Mouse (Mus musculus) neural tube, embryonic 14.5 days (tissue): Measurements from ENCODE around the gene Tmem39a. TPM values are rescaled to one million over a fixed set of nuclear protein-coding genes. Genes with fewer than 3 reads are reported as not detected.

Experiments used
- ATAC-seq: fragments of 200-750 bp; cut with Nextera tagmentation; 2 replicates; pipeline ENCODE4 v1.8.0; 2017; ENCODE audit warnings: low read depth, mild to moderate bottlenecking, moderate TSS enrichment, moderate library complexity
- H3K27ac ChIP-seq: fragments of 300-500 bp; sonication (generic); 2 replicates; pipeline ENCODE4 v1.5.1; 2014; ENCODE audit warnings: low read depth, mild to moderate bottlenecking, control low read depth, low read length, moderate library complexity, mixed read lengths
- H3K27me3 ChIP-seq: fragments of 300-500 bp; sonication (generic); 2 replicates; pipeline ENCODE4 v1.6.1; 2014; ENCODE audit warnings: low read length; ENCODE audit not compliant: control insufficient read depth, insufficient read depth
- H3K36me3 ChIP-seq: fragments of 300-500 bp; sonication (generic); 2 replicates; pipeline ENCODE4 v1.6.1; 2014; ENCODE audit warnings: low read length, mixed read lengths; ENCODE audit not compliant: control insufficient read depth, insufficient read depth
- H3K4me1 ChIP-seq: fragments of 300-500 bp; sonication (generic); 2 replicates; pipeline ENCODE4 v1.6.1; 2014; ENCODE audit warnings: low read length; ENCODE audit not compliant: control insufficient read depth, insufficient read depth
- H3K4me2 ChIP-seq: fragments of 300-500 bp; sonication (generic); 2 replicates; pipeline ENCODE4 v1.6.1; 2014; ENCODE audit warnings: mild to moderate bottlenecking, low read depth, low read length, control low read depth
- H3K4me3 ChIP-seq: fragments of 300-500 bp; sonication (generic); 2 replicates; pipeline ENCODE4 v1.5.1; 2014; ENCODE audit warnings: low read depth, low read length, control low read depth, mixed read lengths
- H3K9ac ChIP-seq: fragments of 300-500 bp; sonication (generic); replicated peaks from 2 replicates; pipeline ENCODE4 v1.6.1; 2014; ENCODE audit warnings: low read depth, mild to moderate bottlenecking, control low read depth, low read length, mixed read lengths
- H3K9me3 ChIP-seq: fragments of 300-500 bp; sonication (generic); 2 replicates; pipeline ENCODE4 v1.6.1; 2016; ENCODE audit warnings: low read length; ENCODE audit not compliant: control insufficient read depth
- WGBS: fragments of 180-500 bp; shearing (Covaris S2); extraction: QIAGEN DNeasy Blood & Tissue Kit; methylation state at CpG from one replicate; pipeline ENCODE4 v1.1.7; 2014; 5-methylcytosine and 5-hydroxymethylcytosine counted together
- polyA plus RNA-seq: library from polyadenylated mRNA; unstranded; fragments of >200 nt; fragmentation: Nextera tagmentation; extraction: Ambion mirVana; gene quantifications from 2 replicates; pipeline ENCODE4 v1.2.1, GENCODE M21; 2014

Gene Tmem39a
- polyA plus RNA-seq, 1 experiment from 2014 or later, result 30.8 TPM

GRCm38 (mm10) chr16:38637085-38637484 is 78.6 kb downstream of the Tmem39a start:
- no peaks in the 10 kb centered on the region for H3K36me3 ChIP-seq
- no peaks in the 10 kb centered on the region for H3K9me3 ChIP-seq
- H3K4me3 ChIP-seq, result no peak overlapping the region
- H3K4me2 ChIP-seq, result no peak overlapping the region
- H3K4me1 ChIP-seq, result no peaks in the 10 kb centered on the region
- H3K27me3 ChIP-seq, result no peaks in the 10 kb centered on the region
- no peak for ATAC-seq
- H3K27ac ChIP-seq, result no peak overlapping the region
- WGBS, result 71% methylated on average over 10 of the region's 10 CpGs
- H3K9ac ChIP-seq, result no peak overlapping the region

Other genes with a start within 250 kb of the Tmem39a start
- 0.62 and 0.66 TPM in 2 replicates for gene Maats1, start 216.6 kb upstream of the Tmem39a start, polyA plus RNA-seq
- 82.0 and 91.6 TPM in 2 replicates for gene Cox17, start 211.7 kb upstream of the Tmem39a start, polyA plus RNA-seq
- gene Gm21987, start 211.7 kb upstream of the Tmem39a start, polyA plus RNA-seq, result not detected in 2 replicates
- gene Popdc2, start 196.5 kb upstream of the Tmem39a start, polyA plus RNA-seq, result 0.62 and 0.71 TPM in 2 replicates
- gene Pla1a, start 125.6 kb upstream of the Tmem39a start, polyA plus RNA-seq, result 0.47 and 0.70 TPM in 2 replicates
- gene Adprh, start 106.0 kb upstream of the Tmem39a start, polyA plus RNA-seq, result 130 and 141 TPM in 2 replicates
- gene Cd80, start 103.1 kb upstream of the Tmem39a start, polyA plus RNA-seq, result 0.67 and 0.74 TPM in 2 replicates
- gene Timmdc1, start 36.0 kb upstream of the Tmem39a start, polyA plus RNA-seq, result 31.9 and 33.2 TPM in 2 replicates
- 57.0 and 64.2 TPM in 2 replicates for gene Poglut1, start 8.4 kb upstream of the Tmem39a start, polyA plus RNA-seq
- gene Arhgap31, start 154.6 kb downstream of the Tmem39a start, polyA plus RNA-seq, result 3.8 and 7.8 TPM in 2 replicates
- gene B4galt4, start 183.6 kb downstream of the Tmem39a start, polyA plus RNA-seq, result 32.7 and 34.9 TPM in 2 replicates
- gene Upk1b, start 241.6 kb downstream of the Tmem39a start, polyA plus RNA-seq, result not detected in 2 replicates